Mouse (Mus musculus) frontal cortex, postnatal 25 days (tissue): ENCODE data around the gene Smo.

Source experiments
- DNase-seq, 2 experiments: peaks; one replicate each; pipeline ENCODE4 v3.0.0; 2022; ENCODE audit warnings: low spot score in 2 of 2

The Smo gene

GRCm38 (mm10) chr6:29735336-29735688 lies at the start of gene Smo:
Smo (plus strand) TSS chr6:29735503.
- no peak for DNase-seq

DNA sequence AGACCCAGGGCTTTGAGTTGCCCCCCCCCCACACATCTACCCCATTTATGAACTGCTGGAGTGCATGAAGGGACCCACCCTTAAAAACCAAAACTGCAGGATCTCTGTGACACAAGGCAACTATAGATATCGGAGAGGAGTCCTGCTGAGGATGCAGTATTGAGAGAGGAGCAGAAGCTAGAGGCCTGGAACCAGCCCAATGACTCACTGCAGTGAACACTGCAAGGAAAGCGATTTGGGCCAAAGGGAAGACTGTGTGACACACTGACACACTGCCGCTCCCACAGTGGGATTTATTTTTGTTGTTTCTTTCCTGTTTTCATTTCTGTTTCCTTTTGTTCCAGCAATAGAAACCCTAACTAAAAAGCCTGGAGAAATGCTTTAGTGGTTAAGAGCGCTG lies 49.4 kb upstream of the Smo start:
- DNase-seq: no peak

DNA sequence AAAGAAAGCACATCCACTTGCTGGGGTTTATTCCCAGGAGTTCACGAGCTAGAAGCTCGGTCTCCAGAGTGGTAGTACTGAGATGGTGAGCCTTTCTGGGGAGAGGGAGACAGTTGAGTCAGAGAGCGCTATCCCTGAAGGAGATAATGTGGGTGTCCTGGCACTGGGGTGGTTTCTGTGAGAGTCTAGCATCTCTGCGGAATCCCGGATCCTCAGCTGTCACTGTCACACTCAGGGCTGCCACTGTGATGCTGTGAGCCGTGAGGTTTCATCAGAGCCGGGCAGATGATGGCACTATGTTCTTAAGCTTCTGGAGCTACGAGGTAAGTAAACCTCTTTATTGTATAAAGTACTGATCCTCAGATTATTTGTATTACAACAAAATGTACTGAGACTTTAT lies 45.8 kb upstream of the Smo start:
- DNase-seq: no peak

GRCm38 (mm10) chr6:29693953-29694352 lies 41.4 kb upstream of the Smo start, which contains the start of gene Tspan33:
Tspan33 (plus strand) TSS chr6:29694222.
- peak; percentile 77 to 86 for DNase-seq

- DNase-seq: no peak
These were observed 40.7 kb upstream of the Smo start for GRCm38 (mm10) chr6:29694375-29695289.

DNA sequence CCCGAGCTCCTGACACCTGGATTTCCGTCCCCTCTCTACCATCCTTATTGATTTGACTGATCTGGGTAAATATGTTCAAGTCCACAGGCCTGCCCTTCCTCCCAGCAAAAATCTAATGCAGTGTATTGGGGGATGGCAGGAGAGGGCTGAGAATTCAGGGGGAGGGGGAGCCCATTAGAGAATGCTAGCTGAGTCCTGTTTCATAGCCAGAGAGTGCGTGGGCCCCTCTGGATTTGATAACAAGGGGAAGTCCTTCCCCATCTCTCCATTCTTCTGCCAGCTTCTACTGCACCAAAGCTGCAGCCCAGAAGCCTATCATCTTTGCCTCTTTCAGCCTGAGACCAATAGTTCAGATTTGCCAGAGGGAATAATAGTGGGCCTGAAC lies 40.0 kb upstream of the Smo start:
- no peak for DNase-seq

DNA sequence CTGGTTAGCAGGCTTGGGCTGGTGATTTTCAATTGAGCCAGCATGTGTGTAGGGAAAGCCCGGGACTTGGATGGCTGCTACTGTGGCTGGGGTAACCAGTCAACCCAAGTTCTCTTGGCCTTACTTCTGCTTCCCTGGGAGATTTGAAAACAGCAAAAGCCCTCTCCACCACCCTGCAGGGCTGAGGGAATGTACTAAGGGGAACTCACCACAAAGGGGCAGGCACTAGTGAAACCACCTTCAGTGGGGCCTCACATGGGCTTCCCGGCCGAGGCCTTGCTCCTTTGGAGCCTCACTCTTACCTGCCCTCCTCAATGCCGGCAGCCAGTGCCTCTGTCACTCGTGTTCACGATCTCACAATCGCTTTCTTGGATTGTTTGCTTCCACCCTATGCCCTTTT lies 39.3 kb upstream of the Smo start:
- DNase-seq: no peak

DNA sequence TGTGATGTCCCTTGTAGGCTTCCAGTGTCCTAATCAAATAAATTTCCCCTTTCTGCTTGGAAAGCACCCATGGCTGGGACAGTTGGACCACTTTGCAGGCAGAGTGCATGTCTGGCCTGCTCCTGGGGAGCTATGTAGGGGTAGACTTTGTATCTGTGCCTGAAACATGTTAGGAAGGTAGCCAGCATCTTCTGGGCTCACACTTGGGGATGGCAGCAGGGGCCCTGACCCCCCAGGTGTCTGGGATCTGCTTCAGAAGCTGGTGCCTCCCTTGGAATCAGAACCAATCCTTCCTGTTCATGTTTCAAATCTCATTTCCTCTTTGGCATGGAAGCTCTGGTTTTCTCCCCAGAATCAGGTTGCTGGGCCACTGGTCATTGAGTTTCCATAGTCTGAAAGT lies 38.2 kb upstream of the Smo start:
- DNase-seq: no peak

GRCm38 (mm10) chr6:29697548-29697947 lies 37.8 kb upstream of the Smo start:
- DNase-seq: no peak

- no peak for DNase-seq
These were observed 36.1 kb upstream of the Smo start for GRCm38 (mm10) chr6:29699085-29699745.

DNA sequence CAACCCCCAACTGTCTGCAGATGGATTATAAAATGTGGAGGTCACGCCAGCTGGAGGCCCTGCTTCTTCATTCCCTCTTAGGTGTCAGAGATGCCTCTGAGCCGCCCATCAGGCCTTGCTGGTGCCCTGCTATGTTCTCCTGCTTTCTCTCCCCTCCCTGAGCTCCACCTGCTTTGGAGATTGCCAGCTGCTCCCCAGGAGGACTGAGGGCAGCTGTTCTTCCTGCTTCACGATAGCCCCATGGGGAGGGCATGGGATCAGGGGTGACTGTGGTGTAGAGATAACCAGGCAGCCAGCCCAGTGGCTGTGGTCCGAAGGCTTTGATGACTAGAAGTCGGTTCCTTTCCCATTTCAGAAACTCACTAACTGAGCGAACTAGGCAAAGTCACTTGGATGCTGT lies 34.3 kb upstream of the Smo start:
- DNase-seq: no peak

GRCm38 (mm10) chr6:29702126-29702525 lies 33.2 kb upstream of the Smo start:
- DNase-seq: no peak

DNA sequence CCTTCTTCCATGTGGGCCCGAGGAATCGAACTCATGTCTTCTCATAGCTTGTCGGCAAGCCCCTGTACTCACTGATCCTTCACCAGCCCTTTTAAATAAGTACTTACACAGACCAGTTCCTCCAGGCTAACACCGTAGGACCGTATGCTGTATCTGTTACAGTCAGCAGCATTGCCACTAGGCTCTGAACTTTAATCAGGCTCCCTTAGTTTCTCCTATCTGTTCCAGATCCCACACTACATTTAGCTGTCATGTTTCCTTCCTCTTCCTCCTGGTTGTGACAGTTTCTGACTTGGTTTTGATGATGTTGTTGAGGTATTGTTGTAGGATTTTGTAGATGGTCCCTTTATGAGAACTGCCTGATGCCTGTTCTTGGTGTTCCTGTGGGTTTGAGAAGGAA lies 31.2 kb upstream of the Smo start:
- DNase-seq: no peak

DNA sequence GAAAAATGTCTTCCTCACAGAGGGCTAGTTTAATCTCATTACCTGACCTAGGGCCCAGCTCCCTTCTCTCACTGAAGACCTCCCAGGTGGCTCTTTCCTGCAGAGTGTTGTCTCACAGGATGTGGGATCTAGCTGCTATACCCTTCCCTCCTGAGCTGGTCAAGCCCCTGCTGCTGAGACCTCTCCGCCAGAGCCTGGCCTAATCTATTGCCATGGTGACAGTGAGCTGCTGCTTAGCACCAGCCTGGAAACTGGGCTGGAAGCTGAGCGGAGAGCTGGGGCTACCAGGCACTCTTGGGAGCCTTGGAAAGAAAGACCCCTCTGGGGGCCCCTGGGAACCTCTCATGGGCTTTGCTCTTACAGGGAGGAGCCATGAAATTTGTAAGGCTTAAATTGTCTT lies 27.4 kb upstream of the Smo start:
- no peak for DNase-seq

- DNase-seq: no peak
These were observed 24.0 kb upstream of the Smo start for GRCm38 (mm10) chr6:29711318-29711717.

GRCm38 (mm10) chr6:29712011-29712584 lies 23.2 kb upstream of the Smo start:
- no peak for DNase-seq

DNA sequence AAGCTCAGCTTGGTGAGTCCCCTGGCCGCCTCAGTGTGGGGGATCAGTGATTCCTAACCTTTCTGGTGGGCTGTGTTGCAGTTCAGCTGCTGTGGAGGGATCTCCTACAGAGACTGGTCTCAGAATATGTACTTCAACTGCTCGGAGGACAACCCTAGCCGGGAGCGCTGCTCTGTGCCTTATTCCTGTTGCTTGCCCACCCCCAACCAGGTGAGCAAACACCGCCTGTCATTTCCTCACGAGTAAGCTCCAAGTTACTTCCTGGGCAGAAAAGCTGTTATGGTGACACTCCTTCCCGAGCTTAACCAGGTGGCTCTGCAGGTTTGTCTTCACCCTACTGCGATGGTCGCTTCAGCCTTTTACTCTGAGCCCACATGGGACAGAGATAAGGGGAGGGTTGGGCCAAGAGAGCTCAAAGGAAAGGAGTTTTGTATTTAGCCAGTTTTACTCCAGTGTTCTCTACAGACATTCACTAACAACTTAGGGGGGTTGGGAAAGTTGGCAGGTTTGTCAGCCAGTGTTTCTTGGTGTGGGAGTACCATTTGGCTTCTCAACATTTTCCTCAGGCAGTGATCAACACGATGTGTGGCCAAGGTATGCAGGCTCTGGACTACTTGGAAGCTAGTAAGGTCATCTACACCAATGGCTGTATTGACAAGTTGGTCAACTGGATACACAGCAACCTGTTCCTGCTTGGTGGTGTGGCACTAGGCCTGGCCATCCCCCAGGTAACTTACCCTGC lies 18.5 kb upstream of the Smo start:
- no peak for DNase-seq

- DNase-seq: no peak
These were observed 17.8 kb upstream of the Smo start for GRCm38 (mm10) chr6:29717541-29717940.

- no peak for DNase-seq
These were observed 17.3 kb upstream of the Smo start for GRCm38 (mm10) chr6:29717952-29718521.

DNA sequence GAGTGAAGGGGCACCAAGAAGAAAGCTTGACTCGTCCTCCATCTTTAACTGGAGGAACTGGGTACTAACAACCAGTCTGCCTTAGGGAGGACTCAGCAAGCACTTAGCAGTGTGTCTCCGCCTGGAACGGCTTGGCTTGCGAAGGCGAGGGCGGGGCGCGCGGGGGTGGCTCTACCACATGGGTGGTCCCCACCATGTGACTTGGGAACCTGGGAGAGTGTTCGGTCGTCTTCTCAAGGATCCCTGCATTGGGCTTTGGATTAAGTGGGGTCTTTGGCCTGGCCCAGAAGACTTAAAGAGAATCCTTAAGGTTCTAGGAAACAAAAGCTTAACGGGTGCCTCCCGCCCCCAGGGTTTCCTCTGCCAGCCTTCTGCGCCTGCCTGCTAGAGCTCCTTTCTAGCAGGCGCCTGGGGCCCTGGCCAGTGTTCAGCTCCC lies 16.4 kb upstream of the Smo start:
- DNase-seq: peak in 1 of 2 experiments; percentile 62

DNA sequence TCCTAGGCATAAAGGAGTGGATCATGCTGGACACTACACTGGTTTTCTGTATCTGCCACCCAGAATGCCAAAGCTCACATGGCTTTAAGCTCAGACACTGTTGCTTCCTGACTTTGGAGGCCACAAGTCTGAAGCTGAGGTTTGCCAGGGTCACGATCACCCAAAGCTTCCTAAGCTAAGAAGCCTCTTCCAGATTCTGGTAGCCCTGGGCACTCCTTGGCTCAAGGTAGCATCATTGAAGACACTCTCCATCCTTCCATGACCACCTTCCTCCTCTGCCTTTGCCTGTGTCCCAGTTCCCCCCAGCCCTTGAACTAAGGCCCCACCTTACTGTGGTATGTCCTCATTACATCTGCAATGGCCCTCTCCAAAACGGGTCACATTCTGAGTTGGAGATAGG lies 13.4 kb upstream of the Smo start:
- no peak for DNase-seq
